Mouse (Mus musculus) heart, postnatal 10 days (tissue): ENCODE results near the gene Gm29866. TPM values are rescaled to one million over a fixed set of nuclear protein-coding genes. Genes with fewer than 3 reads are reported as not detected.
"Not testable (repeated sequence)": the region's sequence is repeated elsewhere in the genome, so short reads cannot be mapped to it uniquely, and the experiment has no call there.

Source experiments
- DNase-seq, 2 experiments: peaks; one replicate each; pipeline ENCODE4 v3.0.0; 2021
- intact Hi-C: fragments of 180-260 bp; cut with DNase I; formaldehyde crosslinking; loops from one replicate; pipeline ENCODE4 v1.15.1; 2025
- total RNA-seq, 2 experiments: library from RNA; stranded (reverse); gene quantifications; 2 replicates each; pipeline ENCODE4 v1.2.3; 2021

Gene Gm29866
- not detected for total RNA-seq

DNA sequence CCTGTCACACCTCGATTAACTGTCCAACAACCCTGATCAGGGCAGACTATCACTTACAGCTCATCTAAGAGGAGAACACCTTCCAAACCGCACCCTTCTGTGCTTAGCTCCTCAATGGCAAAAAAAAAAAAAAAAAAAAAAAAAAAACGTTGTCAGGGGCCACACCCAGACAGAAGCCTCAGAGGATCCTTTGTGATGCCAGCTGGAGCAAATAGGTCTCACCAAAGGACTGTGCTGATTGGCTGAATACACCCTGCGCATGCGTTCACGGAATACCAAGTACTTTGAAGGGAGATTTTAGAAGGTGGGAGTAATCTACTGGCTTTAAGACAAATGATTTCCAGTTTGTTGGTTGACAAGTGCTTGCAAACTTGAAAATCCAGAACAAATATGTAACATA lies at the start of gene Gm29866:
Gene Gm29866, minus strand, starts transcription at position 101 of the 400 bp plus-strand sequence.
- DNase-seq, intact Hi-C loops: not testable (repeated sequence)

Other genes with a start within 250 kb of the Gm29866 start
- not detected for gene Gm20909, start 170.9 kb upstream of the Gm29866 start, total RNA-seq
- not detected for gene Gm20865, start 247.9 kb upstream of the Gm29866 start, total RNA-seq